Mouse (Mus musculus) ZHBTc4 (cell line): ENCODE measurements at regions not wholly inside any gene's neighbourhood (a gene's known extent, or its start where the extent isn't known, plus 50 kb on each side); places are given as distances from the start of the nearest gene placed in this dataset.

ENCODE experiments used
- DNase-seq: peaks from one replicate; pipeline ENCODE4 v3.0.0-alpha.2; 2011; ENCODE audit warnings: low read depth, low spot score

- no peak for DNase-seq
Measured at GRCm38 (mm10) chr11:7010858-7011257, 52.4 kb upstream of the Adcy1 start.

- DNase-seq, result no peak
Measured at GRCm38 (mm10) chr11:6999329-6999728, 64.0 kb upstream of the Adcy1 start.

DNA sequence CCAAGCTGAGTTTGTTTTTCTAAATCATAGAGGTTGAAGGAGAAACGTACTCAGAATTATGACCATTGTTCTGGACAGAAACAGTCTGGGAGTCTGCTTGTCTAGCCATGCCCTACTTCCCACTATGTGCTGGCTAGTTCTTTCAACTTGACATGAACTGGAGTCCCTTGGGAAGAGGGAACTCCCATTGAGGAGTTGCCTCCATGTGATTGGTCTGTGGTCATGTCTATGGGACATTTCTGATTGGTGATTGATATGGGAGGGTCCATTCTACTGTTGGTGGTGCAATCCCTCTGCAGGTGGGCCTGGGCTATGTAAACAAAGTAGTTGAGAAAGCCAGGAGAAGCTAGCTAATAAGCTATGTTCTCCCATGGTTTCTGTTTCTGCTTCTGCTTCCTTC is 64.5 kb upstream of the Adcy1 start:
- DNase-seq, result no peak

DNA sequence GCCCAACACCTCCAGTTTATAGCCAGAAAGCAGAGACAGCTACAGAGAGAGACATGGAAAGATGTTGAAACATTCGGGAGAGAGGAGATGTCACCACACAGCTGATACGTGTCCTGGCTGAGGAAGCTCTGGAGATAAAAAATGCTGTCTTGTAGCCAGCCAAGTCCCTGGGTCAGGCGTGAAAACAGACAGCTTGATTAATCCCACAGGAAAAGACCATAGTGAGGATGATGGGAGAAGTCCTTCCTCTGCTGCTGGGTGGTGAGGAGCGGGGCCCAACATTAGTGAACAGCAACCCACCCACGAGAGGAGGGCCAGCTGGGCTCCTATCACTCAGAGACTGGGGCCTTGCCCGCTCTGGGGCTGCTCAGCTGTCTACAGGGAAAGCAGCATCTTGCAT is 65.8 kb upstream of the Adcy1 start:
- no peak for DNase-seq

DNA sequence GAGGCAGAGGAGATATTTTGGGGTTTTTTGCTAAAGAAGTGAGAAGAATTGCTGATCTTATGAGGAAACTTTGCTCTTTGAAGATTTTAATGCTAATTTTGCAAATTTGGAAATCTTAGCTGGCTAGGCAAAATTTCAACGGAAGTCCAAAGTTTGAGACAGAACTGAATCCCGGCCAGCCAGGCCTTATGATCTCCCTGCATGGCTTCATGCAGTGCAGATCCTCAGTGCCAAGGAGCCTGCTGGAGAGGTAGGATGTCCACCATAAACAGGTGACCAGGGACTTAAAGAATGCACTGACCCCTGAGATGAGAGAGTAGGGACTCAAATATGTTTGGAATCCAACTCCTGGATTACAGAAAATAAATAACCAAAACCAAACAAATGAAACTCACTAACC is 69.6 kb upstream of the Adcy1 start:
- no peak for DNase-seq

DNA sequence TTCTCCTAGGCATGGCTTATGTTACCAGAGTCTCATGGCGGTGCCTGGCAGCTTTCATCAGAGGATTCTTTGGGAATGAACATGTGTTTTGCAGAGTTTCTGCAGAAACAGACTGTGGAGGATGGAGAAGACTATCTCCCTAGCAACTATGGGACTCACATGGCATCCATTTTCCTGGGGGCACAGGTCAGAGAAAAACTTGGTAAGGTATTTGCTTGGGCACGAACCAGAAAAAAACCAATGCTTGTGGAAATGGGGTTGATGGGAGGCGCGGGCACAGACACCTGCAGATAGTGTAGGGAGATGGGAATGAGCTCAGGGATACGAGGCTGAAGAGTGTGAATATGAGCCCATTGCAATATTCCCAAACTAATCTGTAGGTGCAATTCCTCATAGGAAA is 71.7 kb upstream of the Adcy1 start:
- DNase-seq, result no peak

GRCm38 (mm10) chr11:6990711-6991110 is 72.6 kb upstream of the Adcy1 start:
- DNase-seq, result no peak

GRCm38 (mm10) chr11:6988884-6989824 is 74.1 kb upstream of the Adcy1 start:
- no peak for DNase-seq

GRCm38 (mm10) chr11:6987995-6988394 is 75.3 kb upstream of the Adcy1 start:
- DNase-seq, result no peak

- no peak for DNase-seq
Measured at GRCm38 (mm10) chr11:6987105-6987504, 76.2 kb upstream of the Adcy1 start.

DNA sequence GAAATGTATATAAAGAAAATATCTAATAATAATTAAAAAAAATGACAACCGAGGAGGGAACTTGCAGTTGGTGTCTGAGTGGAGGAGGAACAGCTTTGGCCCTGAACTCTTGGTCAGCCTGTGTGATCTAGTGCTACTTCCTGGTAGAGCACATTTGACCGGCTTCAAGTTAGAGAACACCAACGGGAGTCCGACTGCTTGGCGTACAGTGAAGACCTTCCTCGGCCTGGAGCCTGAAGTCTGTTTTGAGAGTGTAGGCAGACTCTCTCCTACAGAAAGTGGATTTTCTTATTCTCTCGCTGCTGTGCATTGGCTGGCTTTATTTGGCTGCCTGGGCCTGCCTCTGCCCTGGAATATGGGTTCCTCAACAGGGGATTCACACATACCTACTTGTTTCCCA is 81.2 kb upstream of the Adcy1 start:
- DNase-seq, result no peak

GRCm38 (mm10) chr11:6979656-6980055 is 83.6 kb upstream of the Adcy1 start:
- DNase-seq, result no peak

GRCm38 (mm10) chr11:6969196-6969595 is 94.1 kb upstream of the Adcy1 start:
- DNase-seq, result no peak

- DNase-seq, result no peak
Measured at GRCm38 (mm10) chr11:6966968-6967367, 96.3 kb upstream of the Adcy1 start.

GRCm38 (mm10) chr11:6964524-6964923 is 98.8 kb upstream of the Adcy1 start:
- no peak for DNase-seq

DNA sequence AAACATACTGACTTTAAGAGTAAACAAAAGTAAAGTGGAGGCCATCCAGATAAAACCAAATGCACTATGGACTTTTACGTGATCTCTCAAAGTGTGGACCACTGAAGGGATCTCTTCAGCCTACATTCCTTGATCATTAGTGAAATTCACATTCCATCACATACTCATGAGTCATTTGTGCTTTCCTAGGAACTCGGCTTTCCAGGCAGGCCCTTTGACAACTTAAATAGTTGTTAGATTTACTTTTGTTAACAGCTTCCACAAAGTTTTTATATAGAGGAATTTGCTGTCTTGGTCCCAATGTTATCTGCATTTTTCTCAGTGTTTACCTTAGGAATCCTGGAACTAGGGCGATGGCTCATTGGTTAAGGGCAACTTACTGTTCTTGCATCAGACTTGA is 99.7 kb upstream of the Adcy1 start:
- no peak for DNase-seq

- DNase-seq, result no peak
Measured at GRCm38 (mm10) chr11:6962786-6963575, 100.3 kb upstream of the Adcy1 start.

DNA sequence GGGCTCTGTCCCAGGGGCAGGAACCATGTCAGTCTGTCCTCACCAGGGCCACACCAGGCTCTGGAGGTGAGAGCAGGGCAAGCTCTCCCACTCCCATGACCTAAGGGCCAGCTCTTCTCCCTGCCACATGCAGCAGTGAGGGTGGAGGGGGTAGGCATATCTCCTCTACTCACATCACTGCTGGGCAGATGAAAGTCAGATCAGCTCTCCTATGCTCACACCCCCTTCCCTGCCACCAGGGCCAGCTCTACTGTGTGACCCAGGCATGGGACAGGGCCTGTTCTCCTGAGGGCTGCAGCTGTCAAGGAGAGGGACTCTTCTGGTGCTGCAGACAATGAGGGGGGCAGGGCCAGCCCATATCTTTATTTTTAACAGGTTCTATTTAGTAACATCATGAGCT is 101.0 kb upstream of the Adcy1 start:
- no peak for DNase-seq

DNA sequence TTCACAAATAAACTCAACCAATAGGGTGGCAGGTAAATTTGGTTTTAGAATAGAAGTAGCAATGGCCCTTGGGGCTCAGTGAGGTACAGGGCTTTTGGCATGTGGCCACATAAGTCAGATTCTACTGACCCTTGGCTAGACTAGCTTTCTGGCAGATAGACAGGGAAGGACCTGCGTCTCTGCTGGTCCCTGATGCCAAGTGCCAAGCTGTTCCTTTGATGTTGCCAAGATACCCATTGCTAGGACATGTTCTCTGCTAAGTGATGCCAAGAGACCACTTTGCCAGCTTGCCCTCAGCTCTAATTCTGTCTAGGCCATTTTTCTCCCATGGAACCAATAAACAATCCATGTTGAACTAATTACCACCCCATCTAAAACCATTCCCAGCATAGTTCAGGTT is 110.5 kb upstream of the Adcy1 start:
- no peak for DNase-seq

DNA sequence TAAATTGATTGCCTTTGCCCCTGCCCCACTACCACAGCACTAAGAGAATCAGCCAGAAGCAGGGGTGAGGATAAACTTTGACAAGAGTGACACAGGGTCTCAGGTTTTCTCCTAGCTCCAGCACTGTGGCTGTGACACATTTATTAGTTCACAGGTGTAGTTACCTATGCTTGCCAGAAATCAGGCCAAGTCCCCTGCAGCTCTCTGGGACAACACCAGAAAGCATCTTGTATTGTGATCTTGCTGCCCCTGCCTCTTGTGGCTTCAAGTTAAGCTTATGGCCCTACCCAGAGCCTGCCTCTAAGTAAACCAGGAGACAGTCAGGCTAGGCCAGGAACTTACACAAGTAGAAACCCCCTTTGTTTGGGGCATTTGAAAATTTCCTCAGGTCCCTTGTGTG is 111.9 kb upstream of the Adcy1 start:
- DNase-seq, result no peak

DNA sequence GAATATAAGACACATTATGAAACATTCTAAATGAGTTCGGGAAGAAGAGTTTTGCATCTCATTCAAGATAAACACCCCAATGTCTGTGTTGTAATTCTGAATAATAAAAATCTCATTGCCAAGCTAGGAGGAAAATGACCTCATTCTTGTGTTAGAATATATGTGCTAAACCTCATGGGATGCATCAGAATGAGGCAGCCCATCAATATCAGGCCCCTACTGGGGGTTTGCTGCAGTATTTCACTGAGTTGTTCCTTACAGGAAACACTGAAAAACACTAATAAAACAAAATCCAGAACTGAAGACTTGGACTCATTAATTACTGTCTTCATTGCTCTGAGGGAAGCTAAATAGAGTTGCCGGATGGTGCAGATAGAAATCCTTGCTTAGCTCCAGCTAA is 111.6 kb upstream of the Gm11983 start:
- no peak for DNase-seq

GRCm38 (mm10) chr11:6934157-6934556 is 96.7 kb upstream of the Gm11983 start:
- DNase-seq, result no peak

GRCm38 (mm10) chr11:6926036-6926435 is 88.6 kb upstream of the Gm11983 start:
- DNase-seq, result no peak
